In genomic region chr4:127249701-127250349, GRCm38 (mm10) we compare ENCODE assay signal across 8 mouse cellular contexts. TPM values are rescaled to one million over a fixed set of nuclear protein-coding genes. Genes with fewer than 3 reads are reported as not detected.
DNase-seq lines count a peak whose midpoint lies in the region; ATAC-seq and TF ChIP-seq lines count a peak whose summit lies in the region.

No protein-coding gene starts in this region.

- H3K4me2 ChIP-seq in forebrain, embryonic 16.5 days (ENCODE audit: low read length): no peak overlapping the region
- H3K4me2 ChIP-seq in liver, postnatal 0 days (ENCODE audit: low read depth, low read length): no peak overlapping the region

- TF ChIP-seq CTCF in G1E (IDR thresholded peaks at IDR 0.05; ENCODE audit: low read depth, low read length): peak; percentile 64
- TF ChIP-seq CTCF in liver, postnatal 0 days (IDR thresholded peaks at IDR 0.05; ENCODE audit: low read depth): peak; percentile 95

- intact Hi-C loops in heart, postnatal 25 days (cut with DNase I): loop anchor here (1.0 to 10.0 kb wide), 5 partner anchors 67 to 695 kb away; partner anchors contain the start of genes Clspn, Psmb2, Sfpq and Zmym6

- ATAC-seq in G1E (ENCODE audit: extremely low read depth, insufficient number of reproducible peaks, low FRiP score, poor library complexity, severe bottlenecking): peak; percentile 92
- peak; percentile 93 for ATAC-seq in forebrain, embryonic 16.5 days
- peak; percentile 92 for ATAC-seq in liver, postnatal 0 days
- peak; percentile 98 for ATAC-seq in neutrophil, adult 5-6 weeks (ENCODE audit: extremely low read depth, insufficient number of reproducible peaks, low FRiP score, poor library complexity, severe bottlenecking)

- H3K4me3 ChIP-seq in G1E (ENCODE audit: low read depth, low read length): no peak overlapping the region
- H3K4me3 ChIP-seq in forebrain, embryonic 16.5 days (replicated peaks; ENCODE audit: low read length): no peak overlapping the region
- H3K4me3 ChIP-seq in liver, postnatal 0 days (ENCODE audit: low read depth, low read length): no peak overlapping the region

- H3K36me3 ChIP-seq in G1E (replicated peaks): peaks cover 47% of the 10 kb centered on the region
- no peaks in the 10 kb centered on the region for H3K36me3 ChIP-seq in forebrain, embryonic 16.5 days (ENCODE audit: control insufficient read depth, insufficient read depth)
- peaks cover 7% of the 10 kb centered on the region; the same call in 1 of the 2 replicates for H3K36me3 ChIP-seq in liver, postnatal 0 days (replicated peaks; ENCODE audit: insufficient read depth, low read length)

- no peak for TF ChIP-seq EP300 in liver, postnatal 0 days (IDR thresholded peaks at IDR 0.05; ENCODE audit: low read depth)

- H3K27ac ChIP-seq in forebrain, embryonic 16.5 days (ENCODE audit: low read length): no peak overlapping the region
- no peak overlapping the region for H3K27ac ChIP-seq in liver, postnatal 0 days (ENCODE audit: low read depth)

- H3K27me3 ChIP-seq in G1E (ENCODE audit: insufficient read depth, low read length): no peaks in the 10 kb centered on the region
- H3K27me3 ChIP-seq in forebrain, embryonic 16.5 days (replicated peaks; ENCODE audit: control insufficient read depth, insufficient read depth, low read length): no peaks in the 10 kb centered on the region
- no peaks in the 10 kb centered on the region for H3K27me3 ChIP-seq in liver, postnatal 0 days (ENCODE audit: insufficient read depth, low read length)

- peak; percentile 75 for DNase-seq in G1E (ENCODE audit: low spot score)
- peak; percentile 97 to 98 for DNase-seq in cerebellum, adult 18-20 months
- DNase-seq in heart, postnatal 25 days (ENCODE audit: low spot score): peak; percentile 83
- peak; percentile 99 for DNase-seq in layer of hippocampus, adult 11-12 months (ENCODE audit: low spot score)
- DNase-seq in liver, postnatal 0 days: peak; percentile 91
- peak; percentile 81 for DNase-seq in testis, postnatal 14 days (ENCODE audit: low spot score)

- no peak overlapping the region for H3K9ac ChIP-seq in forebrain, embryonic 16.5 days (replicated peaks; ENCODE audit: low read depth, low read length)
- no peak overlapping the region for H3K9ac ChIP-seq in liver, postnatal 0 days (replicated peaks)

- peaks cover 20% of the 10 kb centered on the region for H3K4me1 ChIP-seq in G1E (ENCODE audit: insufficient read depth, low read depth, low read length)
- peaks cover 6% of the 10 kb centered on the region for H3K4me1 ChIP-seq in forebrain, embryonic 16.5 days (replicated peaks; ENCODE audit: control insufficient read depth, insufficient read depth, low read length)
- peaks cover 4% of the 10 kb centered on the region for H3K4me1 ChIP-seq in liver, postnatal 0 days (ENCODE audit: insufficient read depth)

- WGBS in forebrain, embryonic 16.5 days: 0% methylated on average over 5 of the region's 5 CpGs
- WGBS in liver, postnatal 0 days (ENCODE audit: insufficient replicate concordance): 1% methylated on average over 5 of the region's 5 CpGs

- H3K9me3 ChIP-seq in G1E (replicated peaks): no peaks in the 10 kb centered on the region
- H3K9me3 ChIP-seq in forebrain, embryonic 16.5 days (ENCODE audit: control insufficient read depth, low read length): no peaks in the 10 kb centered on the region
- no peaks in the 10 kb centered on the region for H3K9me3 ChIP-seq in liver, postnatal 0 days (ENCODE audit: low read length)

RNA-seq across cellular contexts. Expression of gene Smim12, which starts 6.2 kb away (rescaled TPM):
- total RNA-seq in G1E (2014; fragmentation: Nextera tagmentation) (20.4 and 30.8 TPM in 2 replicates), G1E (2017) (47.1 and 47.8 TPM in 2 replicates)
- 37.1 and 41.1 TPM in 2 replicates for polyA plus RNA-seq in G1E (2012)
- polyA plus RNA-seq in forebrain, embryonic 16.5 days (2015; fragmentation: Nextera tagmentation; extraction: Ambion mirVana): 49.3 and 52.8 TPM in 2 replicates
- 10 to 100 TPM; 49.2 to 50.6 TPM for total RNA-seq in heart, postnatal 25 days (2021)
- 33.9 and 35.0 TPM in 2 replicates for polyA plus RNA-seq in liver, postnatal 0 days (2015; fragmentation: Nextera tagmentation; extraction: Ambion mirVana)
- total RNA-seq in neutrophil, adult 5-6 weeks (2017): 17.3 and 25.8 TPM in 2 replicates
